Mouse (Mus musculus) embryonic facial prominence, embryonic 12.5 days (tissue): Measurements from ENCODE around the gene Ergic1. TPM values are rescaled to one million over a fixed set of nuclear protein-coding genes. Genes with fewer than 3 reads are reported as not detected.

Experiments
- ATAC-seq: fragments of 200-750 bp; cut with Nextera tagmentation; 2 replicates; pipeline ENCODE4 v1.8.0; 2017; ENCODE audit not compliant: insufficient number of reproducible peaks, insufficient read depth, low FRiP score, low TSS enrichment
- H3K27ac ChIP-seq: fragments of 300-500 bp; sonication (generic); 2 replicates; pipeline ENCODE4 v1.5.1; 2016; ENCODE audit warnings: mild to moderate bottlenecking
- H3K27me3 ChIP-seq: fragments of 300-500 bp; sonication (generic); 2 replicates; pipeline ENCODE4 v1.6.1; 2016; ENCODE audit warnings: mild to moderate bottlenecking, moderate library complexity
- H3K36me3 ChIP-seq: fragments of 300-500 bp; sonication (generic); 2 replicates; pipeline ENCODE4 v1.6.1; 2016; ENCODE audit warnings: mild to moderate bottlenecking
- H3K4me1 ChIP-seq: fragments of 300-500 bp; sonication (generic); 2 replicates; pipeline ENCODE4 v1.6.1; 2016
- H3K4me2 ChIP-seq: fragments of 300-500 bp; sonication (generic); replicated peaks from 2 replicates; pipeline ENCODE4 v1.6.1; 2016; ENCODE audit warnings: mild to moderate bottlenecking, moderate library complexity
- H3K4me3 ChIP-seq: fragments of 300-500 bp; sonication (generic); 2 replicates; pipeline ENCODE4 v1.5.1; 2016; ENCODE audit warnings: mild to moderate bottlenecking
- H3K9ac ChIP-seq: fragments of 300-500 bp; sonication (generic); 2 replicates; pipeline ENCODE4 v1.6.1; 2016; ENCODE audit warnings: mild to moderate bottlenecking, moderate library complexity
- H3K9me3 ChIP-seq: fragments of 300-500 bp; sonication (generic); 2 replicates; pipeline ENCODE4 v1.6.1; 2016; ENCODE audit warnings: mild to moderate bottlenecking, moderate library complexity
- WGBS: fragments of 180-500 bp; shearing (Covaris S2); methylation state at CpG from one replicate; pipeline ENCODE4 v1.1.7; 2016; 5-methylcytosine and 5-hydroxymethylcytosine counted together
- microRNA-seq: library from miRNA; unstranded; fragments of <30 nt; microRNA quantifications from one replicate; pipeline ENCODE4, GENCODE M21; 2017
- polyA plus RNA-seq: library from polyadenylated mRNA; unstranded; fragments of >200 nt; fragmentation: Nextera tagmentation; extraction: Ambion mirVana; gene quantifications from 2 replicates; pipeline ENCODE4 v1.2.1, GENCODE M21; 2016

Gene Ergic1
- polyA plus RNA-seq, 1 experiment from 2014 or later, result 102 TPM

- Histone ChIP-seq H3K4me2 (no peak overlapping the region), H3K4me1 (no peaks in the 10 kb centered on the region), H3K9me3 (no peaks in the 10 kb centered on the region), H3K4me3 (no peak overlapping the region), H3K36me3 (peaks cover 20% of the 10 kb centered on the region), H3K27ac (no peak overlapping the region), H3K9ac (no peak overlapping the region), H3K27me3 (no peaks in the 10 kb centered on the region)
- ATAC-seq, result no peak
- 91% methylated on average over 3 of the region's 3 CpGs for WGBS
These were observed 133.9 kb downstream of the Ergic1 start for GRCm38 (mm10) chr17:26695193-26695592.

- H3K4me3 ChIP-seq, result no peak overlapping the region
- no peaks in the 10 kb centered on the region for H3K9me3 ChIP-seq
- H3K27ac ChIP-seq, result no peak overlapping the region
- H3K9ac ChIP-seq, result no peak overlapping the region
- 89% methylated on average over 5 of the region's 5 CpGs for WGBS
- H3K4me1 ChIP-seq, result no peaks in the 10 kb centered on the region
- H3K36me3 ChIP-seq, result peaks cover 25% of the 10 kb centered on the region
- no peak for ATAC-seq
- H3K4me2 ChIP-seq, result no peak overlapping the region
- H3K27me3 ChIP-seq, result no peaks in the 10 kb centered on the region
These were observed 137.6 kb downstream of the Ergic1 start for GRCm38 (mm10) chr17:26698846-26699245.

DNA sequence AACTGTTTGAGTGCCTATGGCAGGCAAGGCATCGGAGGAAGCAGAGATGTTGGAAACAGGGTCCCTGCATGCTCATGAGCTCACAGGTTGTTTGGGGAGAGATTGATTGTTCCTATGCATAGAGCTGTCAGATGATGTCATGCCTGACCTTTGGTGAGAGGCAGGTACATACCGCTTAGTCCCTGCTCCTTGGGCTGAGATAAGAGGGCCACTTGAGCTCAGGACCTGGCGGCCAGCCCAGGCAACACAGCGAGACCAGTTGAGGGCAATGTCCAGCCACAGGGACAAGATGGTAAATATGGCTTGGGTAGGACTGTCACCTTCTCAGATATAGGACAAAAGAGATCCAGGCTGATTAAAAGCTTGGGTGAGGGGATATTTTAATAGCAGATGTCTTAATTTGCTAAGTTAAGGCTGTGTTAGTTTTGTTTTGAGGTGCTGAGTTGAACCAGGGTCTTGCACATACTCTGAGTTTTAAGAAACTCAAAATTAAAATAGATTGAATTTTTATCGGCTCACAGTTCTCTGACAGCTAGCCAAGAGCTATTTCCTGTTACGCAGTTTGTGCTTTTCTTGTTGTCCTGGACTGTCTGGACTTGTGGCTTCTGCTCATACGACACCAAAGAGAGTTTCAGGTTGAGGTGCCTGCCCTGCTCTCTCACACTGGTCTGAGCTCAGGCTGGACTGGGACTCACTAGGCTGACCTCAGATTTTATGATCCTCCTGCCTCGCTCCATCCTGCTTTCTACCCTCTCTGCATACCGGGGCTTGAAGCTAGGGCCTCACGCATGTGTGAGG lies 138.7 kb downstream of the Ergic1 start:
- Histone ChIP-seq H3K4me1 (no peaks in the 10 kb centered on the region), H3K4me3 (no peak overlapping the region), H3K27me3 (no peaks in the 10 kb centered on the region), H3K36me3 (peaks cover 30% of the 10 kb centered on the region), H3K9me3 (no peaks in the 10 kb centered on the region), H3K27ac (no peak overlapping the region), H3K4me2 (no peak overlapping the region), H3K9ac (no peak overlapping the region)
- ATAC-seq, result no peak
- 92% methylated on average over 10 of the region's 10 CpGs for WGBS

- no peak for ATAC-seq
- no peak overlapping the region for H3K4me2 ChIP-seq
- 82% methylated on average over 13 of the region's 13 CpGs for WGBS
- no peak overlapping the region for H3K27ac ChIP-seq
- H3K4me3 ChIP-seq, result no peak overlapping the region
- peaks cover 30% of the 10 kb centered on the region for H3K36me3 ChIP-seq
- H3K27me3 ChIP-seq, result no peaks in the 10 kb centered on the region
- no peaks in the 10 kb centered on the region for H3K9me3 ChIP-seq
- no peak overlapping the region for H3K9ac ChIP-seq
- no peaks in the 10 kb centered on the region for H3K4me1 ChIP-seq
These were observed 140.3 kb downstream of the Ergic1 start for GRCm38 (mm10) chr17:26701565-26701964.

DNA sequence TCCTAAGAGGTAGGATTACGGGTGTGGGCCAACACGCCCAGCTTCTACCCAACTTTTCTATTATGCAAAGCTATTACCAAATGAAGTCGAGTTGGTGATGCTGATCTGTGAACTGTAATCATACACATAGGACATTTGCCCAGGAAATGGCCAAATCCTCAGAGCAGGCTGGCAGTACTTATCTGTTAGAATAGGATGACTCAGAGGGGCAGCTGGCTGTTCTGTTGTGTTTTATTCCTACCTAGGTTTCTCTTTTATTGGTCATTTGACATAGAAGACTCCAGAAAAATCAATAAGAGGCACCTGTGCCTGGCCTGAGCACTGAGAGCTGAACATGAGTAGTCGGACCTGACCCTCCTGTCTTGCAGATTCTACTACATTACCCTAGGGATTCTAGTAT lies 141.3 kb downstream of the Ergic1 start:
- Histone ChIP-seq H3K9me3 (no peaks in the 10 kb centered on the region), H3K4me3 (no peak overlapping the region), H3K9ac (no peak overlapping the region), H3K4me2 (no peak overlapping the region), H3K36me3 (peaks cover 30% of the 10 kb centered on the region), H3K27ac (no peak overlapping the region), H3K4me1 (no peaks in the 10 kb centered on the region), H3K27me3 (no peaks in the 10 kb centered on the region)
- no peak for ATAC-seq
- 89% methylated on average over 4 of the region's 4 CpGs for WGBS

GRCm38 (mm10) chr17:26703671-26704070 lies 142.4 kb downstream of the Ergic1 start:
- H3K9ac ChIP-seq, result no peak overlapping the region
- H3K4me1 ChIP-seq, result no peaks in the 10 kb centered on the region
- no peaks in the 10 kb centered on the region for H3K9me3 ChIP-seq
- H3K27ac ChIP-seq, result no peak overlapping the region
- H3K27me3 ChIP-seq, result no peaks in the 10 kb centered on the region
- no peak for ATAC-seq
- H3K4me3 ChIP-seq, result no peak overlapping the region
- H3K36me3 ChIP-seq, result peaks cover 21% of the 10 kb centered on the region
- no peak overlapping the region for H3K4me2 ChIP-seq
- 87% methylated on average over 4 of the region's 4 CpGs for whole genome bisulfite sequencing

DNA sequence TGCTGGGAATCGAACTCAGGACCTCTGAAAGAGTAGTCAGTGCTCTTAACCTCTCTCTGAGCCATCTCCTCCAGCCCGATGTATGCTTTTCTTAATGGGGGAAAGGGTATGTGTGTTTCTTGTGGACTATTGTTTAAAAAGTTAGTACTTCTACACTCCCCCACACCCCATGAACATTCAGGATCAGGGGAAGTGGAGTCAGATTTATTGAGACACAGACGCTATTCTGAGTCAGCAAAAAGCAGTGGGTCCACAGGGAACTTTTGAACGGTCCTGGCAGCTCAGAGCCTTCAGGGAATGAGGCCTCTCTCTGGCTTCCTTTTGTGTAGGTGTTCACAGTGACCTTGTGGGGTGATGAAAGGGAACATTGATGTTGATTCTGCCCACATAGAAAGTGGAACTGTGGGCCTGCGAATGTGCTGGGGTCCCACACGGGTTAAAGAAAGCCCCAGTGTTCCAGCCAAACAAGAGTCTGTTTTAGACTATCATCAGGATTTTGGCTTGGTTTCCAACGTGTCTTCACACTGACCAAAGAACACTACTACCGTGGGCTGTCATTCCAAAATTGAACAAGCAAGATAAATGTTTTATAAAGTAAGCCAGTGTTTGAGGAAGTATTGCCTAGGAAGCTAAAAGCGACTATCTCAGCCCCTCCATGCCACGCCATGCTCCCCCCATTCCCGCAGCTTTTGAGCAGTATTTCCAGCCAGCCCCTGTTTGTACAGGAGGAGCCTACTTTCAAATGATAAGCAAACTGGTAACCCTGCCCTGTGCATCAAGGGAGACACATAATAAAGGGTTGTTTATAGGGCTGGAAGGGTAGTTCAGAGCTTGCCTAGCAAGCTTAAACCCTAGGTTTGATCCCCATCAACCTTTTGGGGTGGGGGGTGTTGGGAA lies 144.4 kb downstream of the Ergic1 start:
- Histone ChIP-seq H3K9ac (no peak overlapping the region), H3K4me3 (no peak overlapping the region), H3K9me3 (no peaks in the 10 kb centered on the region), H3K27ac (no peak overlapping the region), H3K4me2 (no peak overlapping the region), H3K27me3 (no peaks in the 10 kb centered on the region), H3K4me1 (no peaks in the 10 kb centered on the region), H3K36me3 (peaks cover 10% of the 10 kb centered on the region; the same call in 1 of the 2 replicates)
- ATAC-seq, result no peak
- WGBS, result 72% methylated on average over 11 of the region's 11 CpGs

Small RNA genes within 50 kb of the gene (microRNA-seq; reads per million reads assigned to microRNA genes)
- not detected for gene Gm22420

Other genes starting within 250 kb of the Ergic1 start
- 0.45 and 0.46 TPM in 2 replicates for gene Neurl1b, start 146.7 kb upstream of the Ergic1 start, polyA plus RNA-seq
- gene Dusp1, start 639 bp downstream of the Ergic1 start, polyA plus RNA-seq, result 19.4 and 20.6 TPM in 2 replicates
- gene Atp6v0e, start 101.7 kb downstream of the Ergic1 start, polyA plus RNA-seq, result 118 and 119 TPM in 2 replicates
- gene Crebrf, start 154.2 kb downstream of the Ergic1 start, polyA plus RNA-seq, result 5.6 and 6.0 TPM in 2 replicates
- 53.6 and 58.6 TPM in 2 replicates for gene Bnip1, start 219.6 kb downstream of the Ergic1 start, polyA plus RNA-seq